Mouse (Mus musculus) MEL (cell line): ENCODE results near the gene Dis3l.

Experiments used
- CTCF ChIP-seq, 3 experiments: IDR thresholded peaks in 2 of 3; conservative IDR thresholded peaks in 1 of 3; 2 replicates each; pipeline ENCODE4 v1.5.1; 2011 to 2012; ENCODE audit warnings: low read length in 3 of 3, low read depth in 2 of 3, mild to moderate bottlenecking in 2 of 3, improper control_type of control experiment in 1 of 3, inconsistent platforms in 1 of 3, mixed read lengths in 1 of 3, moderate library complexity in 1 of 3; ENCODE audit not compliant: control insufficient read depth in 1 of 3, insufficient read depth in 1 of 3, poor library complexity in 1 of 3, severe bottlenecking in 1 of 3
- E2F4 ChIP-seq: IDR thresholded peaks from 2 replicates; pipeline ENCODE4 v1.6.1; 2011; ENCODE audit warnings: low read depth, low read length, improper control_type of control experiment, borderline replicate concordance
- HCFC1 ChIP-seq: IDR thresholded peaks from 2 replicates; pipeline ENCODE4 v1.6.1; 2012; ENCODE audit warnings: low read depth, mild to moderate bottlenecking, inconsistent platforms, low read length, improper control_type of control experiment, moderate library complexity
- JUND ChIP-seq: IDR thresholded peaks from 2 replicates; pipeline ENCODE4 v1.6.1; 2011; ENCODE audit warnings: low read depth, mild to moderate bottlenecking, improper control_type of control experiment, low read length
- KAT2A ChIP-seq: conservative IDR thresholded peaks from 2 replicates; pipeline ENCODE4 v1.6.1; 2012; ENCODE audit warnings: low read depth, low read length, improper control_type of control experiment, inconsistent platforms
- NRF1 ChIP-seq: IDR thresholded peaks from 2 replicates; pipeline ENCODE4 v1.6.1; 2014; ENCODE audit warnings: low read depth, mild to moderate bottlenecking, inconsistent platforms, low read length, improper control_type of control experiment, moderate library complexity; ENCODE audit not compliant: poor library complexity, insufficient read depth, severe bottlenecking
- POLR2A ChIP-seq, 2 experiments: IDR thresholded peaks; 2 replicates each; pipeline ENCODE4 v1.6.1; 2011 to 2012; ENCODE audit warnings: low read length in 2 of 2, mild to moderate bottlenecking in 2 of 2, control low read depth in 1 of 2, improper control_type of control experiment in 1 of 2, low read depth in 1 of 2, moderate library complexity in 1 of 2; ENCODE audit not compliant: control insufficient read depth in 1 of 2, insufficient read depth in 1 of 2, poor library complexity in 1 of 2
- RAD21 ChIP-seq: IDR thresholded peaks from 2 replicates; pipeline ENCODE4 v1.6.1; 2011; ENCODE audit warnings: mild to moderate bottlenecking, low read depth, low read length, improper control_type of control experiment
- TAL1 ChIP-seq: IDR thresholded peaks from 2 replicates; pipeline ENCODE4 v1.6.1; 2012; ENCODE audit warnings: mild to moderate bottlenecking, inconsistent platforms, low read length, moderate library complexity, mixed read lengths
- TBP ChIP-seq: IDR thresholded peaks from 2 replicates; pipeline ENCODE4 v1.8.0; 2011; ENCODE audit warnings: low read depth, low read length, improper control_type of control experiment
- TCF12 ChIP-seq: IDR thresholded peaks from 2 replicates; pipeline ENCODE4 v1.6.1; 2014; ENCODE audit warnings: low read depth, mild to moderate bottlenecking, inconsistent platforms, low read length, improper control_type of control experiment, moderate library complexity
- ZKSCAN1 ChIP-seq: IDR thresholded peaks from 2 replicates; pipeline ENCODE4 v1.6.1; 2012; ENCODE audit warnings: low read depth, mild to moderate bottlenecking, inconsistent platforms, low read length, improper control_type of control experiment, moderate library complexity
- ZMIZ1 ChIP-seq: IDR thresholded peaks from 2 replicates; pipeline ENCODE4 v1.6.1; 2012; ENCODE audit warnings: low read depth, mild to moderate bottlenecking, inconsistent platforms, low read length, improper control_type of control experiment, moderate library complexity

GRCm38 (mm10) chr9:64268196-64268595 lies 72.9 kb downstream of the Dis3l start:
- TF ChIP-seq ZMIZ1 (no peak), NRF1 (no peak), CTCF (IDR thresholded peaks at IDR 0.05 in 2 of 3, conservative IDR thresholded peaks at IDR 0.05 in 1 of 3; ENCODE audit: control insufficient read depth in 1 of 3, insufficient read depth in 1 of 3, low read depth in 2 of 3, low read length in 3 of 3, poor library complexity in 1 of 3, severe bottlenecking in 1 of 3) (no peak), TCF12 (no peak), HCFC1 (no peak), TBP (no peak), E2F4 (no peak), ZKSCAN1 (no peak), KAT2A (no peak), POLR2A (IDR thresholded peaks at IDR 0.05; ENCODE audit: control insufficient read depth in 1 of 2, insufficient read depth in 1 of 2, low read depth in 1 of 2, low read length in 2 of 2, poor library complexity in 1 of 2) (no peak), RAD21 (no peak), TAL1 (no peak), JUND (no peak)
